Mouse (Mus musculus) liver, embryonic 14.5 days (tissue): ENCODE measurements around the gene Myh9.

Experiments
- CTCF ChIP-seq: IDR thresholded peaks from 2 replicates; pipeline ENCODE4 v1.5.1; 2016; ENCODE audit warnings: antibody characterized with exemption, low read depth, control low read depth
- EP300 ChIP-seq: IDR thresholded peaks from 2 replicates; pipeline ENCODE4 v1.6.1; 2016; ENCODE audit warnings: antibody characterized with exemption, low read depth

- TF ChIP-seq CTCF (no peak), EP300 (no peak)
These were observed 8.9 kb downstream of the Myh9 start for GRCm38 (mm10) chr15:77833083-77833482.
